8 mouse cellular contexts compared by ENCODE assay signal in the genomic region with DNA sequence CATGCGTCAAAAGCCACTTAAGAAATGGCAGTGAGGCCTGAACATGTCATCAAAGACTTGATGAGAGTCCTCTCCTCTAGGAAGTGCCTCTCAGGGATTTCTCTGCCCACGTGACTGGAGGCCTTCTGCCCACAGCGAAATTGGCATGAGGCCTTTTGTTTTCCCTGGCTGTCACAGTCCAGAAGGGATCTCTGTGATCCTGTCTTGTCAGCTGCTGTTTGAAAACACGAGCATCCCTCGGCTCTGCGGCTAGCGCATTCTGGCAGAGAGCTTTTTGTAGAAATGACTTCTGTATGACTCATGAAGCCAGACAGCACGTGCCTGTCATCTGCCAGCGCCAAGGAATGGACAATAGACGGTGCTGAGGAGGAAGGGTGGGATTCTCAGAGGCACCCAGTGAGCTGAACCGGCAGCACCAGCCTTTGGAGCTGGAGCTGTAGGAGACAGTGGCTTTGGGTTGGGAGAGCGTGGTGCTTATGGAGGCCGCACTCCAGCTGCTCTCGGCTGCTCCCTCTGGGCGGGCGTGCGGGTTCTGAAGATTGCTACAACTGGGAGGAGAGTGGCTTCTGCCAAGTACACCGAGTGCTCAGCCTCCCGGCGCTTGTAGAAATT. TPM values are rescaled to one million over a fixed set of nuclear protein-coding genes. Genes with fewer than 3 reads are reported as not detected.
DNase-seq lines count a peak whose midpoint lies in the region; ATAC-seq and TF ChIP-seq lines count a peak whose summit lies in the region.

No protein-coding gene starts in this region.

- no peaks in the 10 kb centered on the region for H3K27me3 ChIP-seq in heart, embryonic 11.5 days (ENCODE audit: control insufficient read depth, insufficient read depth, low read length)
- no peaks in the 10 kb centered on the region for H3K27me3 ChIP-seq in lung, embryonic 14.5 days (ENCODE audit: insufficient read depth, low read length)

- H3K4me3 ChIP-seq in heart, embryonic 11.5 days (ENCODE audit: low read depth, low read length): no peak overlapping the region
- no peak overlapping the region for H3K4me3 ChIP-seq in lung, embryonic 14.5 days (ENCODE audit: low read depth, low read length)

- DNase-seq in heart, adult 11 months: peak; percentile 98
- DNase-seq in cerebellum, adult 11 months: peak; percentile 42
- DNase-seq in gastrocnemius, postnatal 10 days: peak; percentile 26
- DNase-seq in kidney, postnatal 10 days: peak; percentile 59
- peak; percentile 20 for DNase-seq in lung, embryonic 14.5 days
- peak; percentile 87 for DNase-seq in telencephalon, adult 2 months (ENCODE audit: low read depth, low spot score)
- DNase-seq in retina, postnatal 1 day: no peak

- no peaks in the 10 kb centered on the region for H3K9me3 ChIP-seq in heart, embryonic 11.5 days (replicated peaks; ENCODE audit: control insufficient read depth, low read length)
- H3K9me3 ChIP-seq in lung, embryonic 14.5 days (ENCODE audit: low read depth, low read length): no peaks in the 10 kb centered on the region

- WGBS in heart, embryonic 11.5 days (ENCODE audit: insufficient replicate concordance): 73% methylated on average over 20 of the region's 20 CpGs
- 71% methylated on average over 20 of the region's 20 CpGs for WGBS in lung, embryonic 14.5 days

- H3K4me1 ChIP-seq in heart, embryonic 11.5 days (ENCODE audit: control insufficient read depth, insufficient read depth, low read length): no peaks in the 10 kb centered on the region
- peaks cover under 1% of the 10 kb centered on the region; the same call in 1 of the 2 replicates for H3K4me1 ChIP-seq in lung, embryonic 14.5 days (ENCODE audit: insufficient read depth)

- H3K9ac ChIP-seq in heart, embryonic 11.5 days (ENCODE audit: low read depth, low read length): no peak overlapping the region
- no peak overlapping the region for H3K9ac ChIP-seq in lung, embryonic 14.5 days

- no peak for ATAC-seq in heart, embryonic 11.5 days (replicated peaks; ENCODE audit: insufficient number of reproducible peaks, low FRiP score, low TSS enrichment)
- peak; percentile 28; the same call in 1 of the 2 replicates for ATAC-seq in lung, embryonic 14.5 days (ENCODE audit: insufficient read depth)

- no peak overlapping the region for H3K27ac ChIP-seq in heart, embryonic 11.5 days (ENCODE audit: low read depth, low read length)
- H3K27ac ChIP-seq in lung, embryonic 14.5 days (ENCODE audit: low read depth): no peak overlapping the region

- no peak overlapping the region for H3K4me2 ChIP-seq in heart, embryonic 11.5 days
- H3K4me2 ChIP-seq in lung, embryonic 14.5 days: no peak overlapping the region

- TF ChIP-seq CTCF in lung, embryonic 14.5 days (IDR thresholded peaks at IDR 0.05; ENCODE audit: low read depth): no peak

- peaks cover 22% of the 10 kb centered on the region for H3K36me3 ChIP-seq in heart, embryonic 11.5 days (ENCODE audit: control insufficient read depth, insufficient read depth, low read length)
- peaks cover 74% of the 10 kb centered on the region for H3K36me3 ChIP-seq in lung, embryonic 14.5 days (ENCODE audit: insufficient read depth)

RNA-seq across cellular contexts. Expression of gene Smarcal1, which starts 10.4 kb away (rescaled TPM):
- 17.9 and 21.6 TPM in 2 replicates for polyA plus RNA-seq in heart, embryonic 11.5 days (2014; fragmentation: Nextera tagmentation; extraction: Ambion mirVana)
- 10 to 100 TPM; 16.3 to 24.6 TPM for total RNA-seq in gastrocnemius, postnatal 10 days (2021)
- polyA plus RNA-seq in lung, embryonic 14.5 days (2014; fragmentation: Nextera tagmentation; extraction: Ambion mirVana): 26.7 and 29.5 TPM in 2 replicates

RNA-seq across cellular contexts. Expression of gene March4, which starts 56.7 kb away (rescaled TPM):
- polyA plus RNA-seq in heart, embryonic 11.5 days (2014; fragmentation: Nextera tagmentation; extraction: Ambion mirVana): not detected in 2 replicates
- under 1 TPM; 0.14 to 0.28 TPM for total RNA-seq in gastrocnemius, postnatal 10 days (2021)
- not detected in 2 replicates for polyA plus RNA-seq in lung, embryonic 14.5 days (2014; fragmentation: Nextera tagmentation; extraction: Ambion mirVana)
